8 mouse cellular contexts compared by ENCODE assay signal in genomic region chr4:8938948-8939411, GRCm38 (mm10).
A peak's percentile ranks its signal among the peaks of the same experiment; 100 is the strongest.
DNase-seq lines count a peak whose midpoint lies in the region; ATAC-seq lines count a peak whose summit lies in the region.

No protein-coding gene starts in this region.

- H3K4me3 ChIP-seq in liver, embryonic 12.5 days: no peak overlapping the region

- no peak overlapping the region for H3K4me2 ChIP-seq in liver, embryonic 12.5 days

- no peak overlapping the region for H3K9ac ChIP-seq in liver, embryonic 12.5 days

- 0 out of 2 replicates have a peak, but pooled peaks have one; percentile 35 for ATAC-seq in liver, embryonic 12.5 days

- H3K36me3 ChIP-seq in liver, embryonic 12.5 days: no peaks in the 10 kb centered on the region

- intact Hi-C loops in heart, postnatal 14 days (cut with DNase I): no loop called here

- DNase-seq in cerebellum, adult 18-20 months: peak; percentile 46 to 47
- DNase-seq in cerebellum, postnatal 36 days: no peak
- peak; percentile 30 for DNase-seq in adrenal gland, adult 8-10 months
- peak; percentile 31 to 35 for DNase-seq in heart, postnatal 14 days
- DNase-seq in urinary bladder, postnatal 10 days (ENCODE audit: low spot score): no peak
- no peak for DNase-seq in cerebellum, adult 9-11 months
- no peak for DNase-seq in ovary, postnatal 14 days (ENCODE audit: low spot score)

- H3K4me1 ChIP-seq in liver, embryonic 12.5 days: no peaks in the 10 kb centered on the region; the same call in 1 of the 2 replicates

- no peaks in the 10 kb centered on the region for H3K9me3 ChIP-seq in liver, embryonic 12.5 days (replicated peaks)

- no peak overlapping the region for H3K27ac ChIP-seq in liver, embryonic 12.5 days

- H3K27me3 ChIP-seq in liver, embryonic 12.5 days (replicated peaks): no peaks in the 10 kb centered on the region

- WGBS in liver, embryonic 12.5 days (ENCODE audit: insufficient replicate concordance): 58% methylated on average over 6 of the region's 6 CpGs

Comparison
In these comparisons a context has a peak if more than half of its experiments do, and no peak if none do; other contexts are left out.
1. DNase-seq: peak in cerebellum, adult 18-20 months (2 of 2), adrenal gland, adult 8-10 months (single experiment) and heart, postnatal 14 days (2 of 2); none in cerebellum, postnatal 36 days (0 of 2), urinary bladder, postnatal 10 days (single experiment), cerebellum, adult 9-11 months (single experiment) and ovary, postnatal 14 days (single experiment).